Mouse (Mus musculus) liver, embryonic 14.5 days (tissue): ENCODE data around the gene Olfr1175-ps. TPM values are rescaled to one million over a fixed set of nuclear protein-coding genes. Genes with fewer than 3 reads are reported as not detected.

Experiments used
- ATAC-seq: fragments of 200-750 bp; cut with Nextera tagmentation; 2 replicates; pipeline ENCODE4 v1.8.0; 2017; ENCODE audit warnings: moderate number of reproducible peaks, mild to moderate bottlenecking, moderate library complexity; ENCODE audit not compliant: insufficient read depth
- DNase-seq, 3 experiments: peaks; one replicate each; pipeline ENCODE4 v3.0.0-alpha.2; 2012 to 2013; ENCODE audit warnings: low read depth in 3 of 3, low spot score in 3 of 3
- H3K27ac ChIP-seq: fragments of 300-500 bp; sonication (generic); 2 replicates; pipeline ENCODE4 v1.5.1; 2014; ENCODE audit warnings: moderate library complexity, mild to moderate bottlenecking, control low read depth, inconsistent platforms
- H3K27me3 ChIP-seq: fragments of 300-500 bp; sonication (generic); 2 replicates; pipeline ENCODE4 v1.6.1; 2014; ENCODE audit warnings: mild to moderate bottlenecking, low read length, moderate library complexity; ENCODE audit not compliant: control insufficient read depth, insufficient read depth
- H3K36me3 ChIP-seq: fragments of 300-500 bp; sonication (generic); replicated peaks from 2 replicates; pipeline ENCODE4 v1.6.1; 2014; ENCODE audit warnings: low read depth; ENCODE audit not compliant: control insufficient read depth, insufficient read depth
- H3K4me1 ChIP-seq, 2 experiments: fragments of 200-500 bp in 1 of 2; fragments of 300-500 bp in 1 of 2; sonication (generic) in 1 of 2; replicated peaks; 2 replicates each; pipeline ENCODE4 v1.6.1; 2012 to 2014; ENCODE audit warnings: antibody characterized with exemption in 1 of 2, inconsistent platforms in 1 of 2, low read length in 1 of 2; ENCODE audit not compliant: control insufficient read depth in 2 of 2, insufficient read depth in 2 of 2
- H3K4me2 ChIP-seq: fragments of 300-500 bp; sonication (generic); 2 replicates; pipeline ENCODE4 v1.6.1; 2014; ENCODE audit warnings: low read depth, mild to moderate bottlenecking, control low read depth, moderate library complexity
- H3K4me3 ChIP-seq, 2 experiments: fragments of 200-500 bp in 1 of 2; fragments of 300-500 bp in 1 of 2; sonication (generic) in 1 of 2; 2 replicates each; pipeline ENCODE4 v1.5.1; 2012 to 2014; ENCODE audit warnings: low read depth in 2 of 2, low read length in 2 of 2, mild to moderate bottlenecking in 2 of 2, control low read depth in 1 of 2, inconsistent platforms in 1 of 2, moderate library complexity in 1 of 2; ENCODE audit not compliant: insufficient read depth in 1 of 2
- H3K9ac ChIP-seq: fragments of 300-500 bp; sonication (generic); replicated peaks from 2 replicates; pipeline ENCODE4 v1.6.1; 2014; ENCODE audit warnings: mild to moderate bottlenecking, control low read depth, moderate library complexity
- H3K9me3 ChIP-seq: fragments of 300-500 bp; sonication (generic); 2 replicates; pipeline ENCODE4 v1.6.1; 2016; ENCODE audit warnings: low read length, mixed read lengths; ENCODE audit not compliant: control insufficient read depth
- CTCF ChIP-seq: IDR thresholded peaks from 2 replicates; pipeline ENCODE4 v1.5.1; 2016; ENCODE audit warnings: antibody characterized with exemption, low read depth, control low read depth
- EP300 ChIP-seq: IDR thresholded peaks from 2 replicates; pipeline ENCODE4 v1.6.1; 2016; ENCODE audit warnings: antibody characterized with exemption, low read depth
- WGBS: fragments of 180-500 bp; shearing (Covaris S2); extraction: QIAGEN DNeasy Blood & Tissue Kit; methylation state at CpG from one replicate; pipeline ENCODE4 v1.1.7; 2014; ENCODE audit not compliant: insufficient replicate concordance; 5-methylcytosine and 5-hydroxymethylcytosine counted together
- polyA plus RNA-seq, 2 experiments: library from polyadenylated mRNA; depleted of rRNA in 1 of 2; stranded (reverse) in 1 of 2; unstranded in 1 of 2; fragments of >200 nt; fragmentation: Nextera tagmentation in 1 of 2; extraction: Ambion mirVana in 1 of 2; gene quantifications; 2 replicates each; pipeline versions ENCODE4 v1.2.1 to v1.2.3; 2012 to 2014

Olfr1175-ps gene
- not detected in 2 replicates for polyA plus RNA-seq (2012; rRNA removed)
- not detected in 2 replicates for polyA plus RNA-seq (2014; fragmentation: Nextera tagmentation; extraction: Ambion mirVana)

GRCm38 (mm10) chr2:88327115-88327514 is at the start of gene Olfr1175-ps:
Olfr1175-ps (minus strand) TSS chr2:88327215.
- 58% methylated on average over 2 of the region's 2 CpGs for WGBS
- H3K9ac ChIP-seq = no peak within 1 kb of the TSS
- H3K9me3 ChIP-seq = no peaks in the 10 kb centered on the region
- no peak for TF ChIP-seq EP300
- no peak for TF ChIP-seq CTCF
- no peak for DNase-seq
- H3K27ac ChIP-seq = no peak within 1 kb of the TSS
- H3K4me1 ChIP-seq = no peaks in the 10 kb centered on the region
- H3K36me3 ChIP-seq = no peaks in the 10 kb centered on the region
- H3K4me2 ChIP-seq = no peak within 1 kb of the TSS
- no peak for ATAC-seq
- no peak within 1 kb of the TSS for H3K4me3 ChIP-seq
- no peaks in the 10 kb centered on the region for H3K27me3 ChIP-seq

DNA sequence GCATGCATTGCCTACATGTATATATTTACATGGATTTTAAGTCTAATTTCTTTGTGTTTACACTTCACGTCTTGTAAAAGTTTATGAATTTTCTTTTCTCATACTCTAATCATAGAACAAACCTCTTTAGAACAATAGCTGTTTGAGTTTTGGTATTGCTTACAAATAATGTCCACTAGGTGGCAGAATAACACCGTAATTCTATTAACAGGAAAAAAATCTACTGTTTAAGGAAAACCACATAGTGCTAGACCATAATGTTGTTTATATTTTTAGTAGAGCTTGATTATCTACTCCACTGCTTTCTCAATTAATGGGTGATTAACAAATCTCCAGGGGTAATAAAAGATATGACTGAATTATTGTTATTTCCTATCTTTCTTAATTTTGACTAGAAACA is 29.3 kb upstream of the Olfr1175-ps start:
- Histone ChIP-seq H3K4me2 (no peak overlapping the region), H3K27me3 (no peaks in the 10 kb centered on the region), H3K36me3 (no peaks in the 10 kb centered on the region), H3K9me3 (no peaks in the 10 kb centered on the region), H3K4me1 (no peaks in the 10 kb centered on the region), H3K9ac (no peak overlapping the region), H3K27ac (no peak overlapping the region), H3K4me3 (no peak overlapping the region)
- TF ChIP-seq CTCF = peak; percentile 16; the same call in 1 of the 2 replicates
- no peak for TF ChIP-seq EP300
- DNase-seq (no peak), ATAC-seq (no peak)
- 4% methylated on average over 2 of the region's 2 CpGs for WGBS

DNA sequence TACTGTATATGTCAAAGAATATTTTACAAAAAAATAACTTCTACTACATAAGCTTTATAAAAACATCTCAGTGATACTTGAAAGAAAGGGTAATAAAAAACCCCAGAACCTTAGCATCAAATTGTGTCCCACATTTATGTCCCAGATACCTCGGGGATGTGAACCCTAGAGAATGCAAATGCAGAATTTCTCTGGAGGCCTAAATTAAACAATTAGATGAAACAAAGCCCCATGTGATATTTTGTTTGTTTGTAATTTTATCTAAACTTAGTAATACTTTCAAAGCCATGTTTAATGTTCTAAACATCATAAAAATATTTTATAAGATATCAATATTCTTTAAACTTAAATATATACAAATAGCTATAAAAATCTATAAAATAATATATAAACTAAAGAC is 19.4 kb upstream of the Olfr1175-ps start, which contains the start of gene Olfr1177-ps:
TSS of gene Olfr1177-ps (minus strand) at position 101 of the 400 bp plus-strand sequence.
- TF ChIP-seq EP300 (no peak), CTCF (no peak)
- Histone ChIP-seq H3K27me3 (no peaks in the 10 kb centered on the region), H3K4me1 (no peaks in the 10 kb centered on the region), H3K4me3 (no peak within 1 kb of the TSS), H3K9ac (no peak within 1 kb of the TSS), H3K36me3 (no peaks in the 10 kb centered on the region), H3K9me3 (no peaks in the 10 kb centered on the region), H3K27ac (no peak within 1 kb of the TSS), H3K4me2 (no peak within 1 kb of the TSS)
- ATAC-seq (no peak), DNase-seq (no peak)
- 39% methylated on average over 1 of the region's 1 CpGs for WGBS

DNA sequence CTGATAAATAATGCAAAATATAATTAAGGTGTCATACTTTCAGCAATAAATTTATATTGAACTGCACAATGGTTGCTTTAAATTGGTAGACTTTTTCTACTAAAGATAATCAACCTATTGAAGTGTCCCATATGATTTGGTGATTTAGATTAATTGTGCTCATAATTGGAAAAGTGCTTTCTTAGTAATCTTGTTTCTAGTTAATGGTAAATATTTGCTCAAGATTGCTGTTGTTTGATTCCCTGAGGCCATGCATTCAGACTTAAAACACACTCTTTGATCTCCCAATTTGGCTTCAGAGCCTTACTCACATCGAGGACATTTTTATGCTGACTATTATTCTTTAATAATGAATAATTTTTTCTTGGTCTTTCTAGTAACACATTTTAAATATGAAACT is 9.4 kb upstream of the Olfr1175-ps start, which contains the start of gene Olfr1176:
TSS of gene Olfr1176 (plus strand) at position 301 of the 400 bp plus-strand sequence.
- Histone ChIP-seq H3K4me1 (no peaks in the 10 kb centered on the region), H3K27me3 (no peaks in the 10 kb centered on the region), H3K4me3 (no peak within 1 kb of the TSS), H3K27ac (no peak within 1 kb of the TSS), H3K9me3 (no peaks in the 10 kb centered on the region), H3K36me3 (no peaks in the 10 kb centered on the region), H3K9ac (no peak within 1 kb of the TSS), H3K4me2 (no peak within 1 kb of the TSS)
- ATAC-seq (no peak), DNase-seq (no peak)
- 41% methylated on average over 1 of the region's 1 CpGs for WGBS
- TF ChIP-seq CTCF (no peak), EP300 (no peak)

DNA sequence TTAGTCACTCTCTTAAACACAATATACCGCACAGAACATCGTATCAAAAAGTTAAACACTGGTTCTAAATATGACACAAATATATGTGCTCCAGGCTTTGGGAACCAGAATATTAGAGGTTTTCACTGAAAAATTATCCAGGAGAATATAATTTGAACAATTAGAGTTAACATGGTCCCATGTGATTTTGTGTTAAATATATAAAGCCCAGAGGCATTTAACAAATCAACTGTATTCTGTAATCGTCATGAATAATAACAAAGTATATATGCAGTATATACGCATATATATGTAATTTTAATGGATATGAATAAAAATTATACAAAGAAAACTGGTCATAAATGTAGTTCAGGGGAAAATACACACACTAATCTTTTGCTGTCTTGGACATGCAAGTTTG is 12.0 kb downstream of the Olfr1175-ps start, which contains the start of gene Olfr1174-ps:
TSS of gene Olfr1174-ps (minus strand) at position 101 of the 400 bp plus-strand sequence.
- no peaks in the 10 kb centered on the region for H3K36me3 ChIP-seq
- ATAC-seq = no peak

More for the DNA sequence above, 12.0 kb downstream of the Olfr1175-ps start, which contains the start of gene Olfr1174-ps:
- H3K27me3 ChIP-seq = no peaks in the 10 kb centered on the region
- no peak within 1 kb of the TSS for H3K4me3 ChIP-seq
- H3K4me1 ChIP-seq = no peaks in the 10 kb centered on the region
- no peak for DNase-seq
- H3K9me3 ChIP-seq = no peaks in the 10 kb centered on the region
- TF ChIP-seq EP300 (no peak), CTCF (no peak)
- WGBS = 77% methylated on average over 4 of the region's 4 CpGs
- no peak within 1 kb of the TSS for H3K9ac ChIP-seq
- no peak within 1 kb of the TSS for H3K27ac ChIP-seq
- H3K4me2 ChIP-seq = no peak within 1 kb of the TSS
